Comparison of ENCODE assay signal across 6 mouse cellular contexts in the genomic region with DNA sequence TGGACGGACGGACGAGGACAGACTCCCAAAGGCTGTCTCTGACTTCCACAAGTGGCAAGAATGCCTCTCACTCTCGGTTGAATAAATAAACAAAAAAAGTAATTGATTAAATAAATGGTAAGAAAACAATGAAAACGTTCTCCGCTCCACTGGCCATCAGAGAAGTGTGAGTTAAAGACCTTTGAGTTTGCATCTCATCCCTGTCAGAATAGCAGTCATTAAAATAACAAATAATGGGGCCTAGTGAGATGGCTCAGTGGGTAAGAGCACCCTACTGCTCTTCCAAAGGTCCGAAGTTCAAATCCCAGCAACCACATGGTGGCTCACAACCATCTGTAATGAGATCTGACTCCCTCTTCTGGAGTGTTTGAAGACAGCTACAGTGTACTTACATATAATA. TPM values are rescaled to one million over a fixed set of nuclear protein-coding genes. Genes with fewer than 3 reads are reported as not detected.
DNase-seq lines count a peak whose midpoint lies in the region; TF ChIP-seq lines count a peak whose summit lies in the region.
"Not testable (repeated sequence)": the region's sequence is repeated elsewhere in the genome, so short reads cannot be mapped to it uniquely, and the experiment has no call there.

No protein-coding gene starts in this region.

- TF ChIP-seq RAD21 in MEL (IDR thresholded peaks at IDR 0.05; ENCODE audit: low read depth, low read length), result not testable (repeated sequence)

- not testable (repeated sequence) for H3K9ac ChIP-seq in MEL (ENCODE audit: control insufficient read depth, low read depth, low read length, poor library complexity, severe bottlenecking)

- H3K27me3 ChIP-seq in MEL (ENCODE audit: control insufficient read depth in 1 of 2, insufficient read depth in 2 of 2, low read length in 2 of 2); kidney, adult 2 months (replicated peaks; ENCODE audit: control insufficient read depth, insufficient read depth, low read length): not testable (repeated sequence)

- TF ChIP-seq EP300 in MEL (IDR thresholded peaks at IDR 0.05; ENCODE audit: low read depth in 1 of 2, low read length in 2 of 2), result not testable (repeated sequence)

- H3K79me2 ChIP-seq in MEL (ENCODE audit: control insufficient read depth, insufficient read depth, low read length, poor library complexity), result peaks cover 25% of the 10 kb centered on the region

- peaks cover 0 to 17% of the 10 kb centered on the region in 2 experiments; a peak in 2 of 4 replicates for H3K36me3 ChIP-seq in MEL (ENCODE audit: control insufficient read depth in 1 of 2, insufficient read depth in 2 of 2, low read length in 2 of 2)
- H3K36me3 ChIP-seq in kidney, adult 2 months (ENCODE audit: control insufficient read depth, insufficient read depth, low read length), result not testable (repeated sequence)

- not testable (repeated sequence) for TF ChIP-seq CTCF in MEL (IDR thresholded peaks at IDR 0.05 in 2 of 3, conservative IDR thresholded peaks at IDR 0.05 in 1 of 3; ENCODE audit: control insufficient read depth in 1 of 3, insufficient read depth in 1 of 3, low read depth in 2 of 3, low read length in 3 of 3, poor library complexity in 1 of 3, severe bottlenecking in 1 of 3); kidney, adult 2 months (conservative IDR thresholded peaks at IDR 0.05; ENCODE audit: insufficient read depth, insufficient read length, low read depth, low read length)

- WGBS in kidney, adult 2 months, result 59% methylated on average over 7 of the region's 7 CpGs

- not testable (repeated sequence) for TF ChIP-seq POLR2A in MEL (IDR thresholded peaks at IDR 0.05; ENCODE audit: control insufficient read depth in 1 of 2, insufficient read depth in 1 of 2, low read depth in 1 of 2, low read length in 2 of 2, poor library complexity in 1 of 2); kidney, adult 2 months (IDR thresholded peaks at IDR 0.05; ENCODE audit: low read depth, low read length)

- DNase-seq in MEL (ENCODE audit: low read depth, low spot score), result not testable (repeated sequence)
- peak; percentile 72 for DNase-seq in heart, adult 11 months
- DNase-seq in kidney, adult 2 months, result peak; percentile 51
- peak; percentile 52 for DNase-seq in kidney, adult 9 months
- peak; percentile 10 for DNase-seq in retina, embryonic 14.5 days (ENCODE audit: low spot score)
- DNase-seq in retina, postnatal 1 day, result peak; percentile 8

- not testable (repeated sequence) for H3K27ac ChIP-seq in MEL (ENCODE audit: control insufficient read depth, low read depth, low read length); kidney, adult 2 months (ENCODE audit: insufficient read depth, low read depth, low read length)

- H3K4me1 ChIP-seq in MEL (ENCODE audit: control insufficient read depth in 1 of 2, insufficient read depth in 2 of 2, low read length in 2 of 2); kidney, adult 2 months (ENCODE audit: control insufficient read depth, insufficient read depth, low read length): not testable (repeated sequence)

- H3K9me3 ChIP-seq in MEL (replicated peaks; ENCODE audit: insufficient read depth, low read length), result not testable (repeated sequence)

- not testable (repeated sequence) for H3K4me3 ChIP-seq in MEL (ENCODE audit: control insufficient read depth in 1 of 2, insufficient read depth in 1 of 2, low read depth in 2 of 2, low read length in 2 of 2); kidney, adult 2 months (ENCODE audit: insufficient read depth, low read depth, low read length)

TF ChIP-seq in MEL, 35 proteins besides CTCF, POLR2A, EP300 and RAD21:
- peak; percentile 83 for TF ChIP-seq TBP (IDR thresholded peaks at IDR 0.05; ENCODE audit: low read depth, low read length)

RNA-seq across cellular contexts. Expression of a gene that starts 5.5 kb away (rescaled TPM):
- 15.1 and 15.2 TPM in 2 replicates for total RNA-seq in MEL (2012; rRNA removed)
- 10 to 100 TPM in 1 of 2 experiments, not detected in 1; 17.5 TPM for polyA plus RNA-seq in MEL (2012; ENCODE audit: insufficient read depth in 1 of 2, insufficient read length in 2 of 2, low read depth in 1 of 2, low replicate concordance in 2 of 2, missing spikeins in 1 of 2)
- polyA plus RNA-seq in kidney, adult 2 months (2012; rRNA removed), result 5.5 and 6.9 TPM in 2 replicates
